Mouse (Mus musculus) spleen, adult 2 months (tissue): ENCODE data around the gene Elp6.

ENCODE experiments used
- CTCF ChIP-seq: fragments of 200-500 bp; IDR thresholded peaks from 2 replicates; pipeline ENCODE4 v1.5.1; 2011; ENCODE audit warnings: mild to moderate bottlenecking, inconsistent platforms; ENCODE audit not compliant: insufficient read depth, insufficient read length, insufficient replicate concordance; ENCODE audit errors: extremely low read depth
- POLR2A ChIP-seq: fragments of 200-500 bp; IDR thresholded peaks from 2 replicates; pipeline ENCODE4 v1.6.1; 2011; ENCODE audit warnings: low read depth, low read length, inconsistent platforms

- TF ChIP-seq CTCF = no peak
- no peak for TF ChIP-seq POLR2A
These were observed 56.3 kb downstream of the Elp6 start for GRCm38 (mm10) chr9:110361299-110361698.
